Mouse (Mus musculus): ENCODE results near the gene E130114P18Rik.
A peak's percentile ranks its signal among the peaks of the same experiment; 100 is the strongest.

E130114P18Rik gene

GRCm38 (mm10) chr4:97777706-97778176, at the start of gene E130114P18Rik:
Gene E130114P18Rik, minus strand, starts transcription at chr4:97778078.
- DNase-seq (ENCODE audit: low spot score in 2 of 2) = peak in 1 of 2 experiments; percentile 28

DNA sequence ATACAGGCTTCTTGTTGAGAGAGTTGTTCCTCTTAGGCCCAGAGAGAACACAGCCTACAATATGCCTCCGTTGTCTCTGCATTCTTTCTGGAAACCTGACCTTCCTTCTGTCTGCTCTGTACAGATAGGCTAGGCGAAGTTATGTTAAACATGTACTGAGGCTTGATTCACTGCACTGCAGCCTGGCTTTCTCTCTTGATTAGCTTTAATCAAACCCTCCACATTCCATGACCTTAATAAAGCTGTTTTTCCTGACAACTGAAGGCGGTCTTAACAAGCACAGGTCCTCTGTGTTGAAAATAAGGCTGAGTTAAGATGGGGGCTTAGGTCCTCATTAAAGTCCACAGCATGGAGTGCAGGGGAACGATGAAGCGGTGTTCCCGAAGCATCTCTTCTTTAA, 49.2 kb upstream of the E130114P18Rik start:
- DNase-seq (ENCODE audit: low spot score in 2 of 2) = no peak

DNA sequence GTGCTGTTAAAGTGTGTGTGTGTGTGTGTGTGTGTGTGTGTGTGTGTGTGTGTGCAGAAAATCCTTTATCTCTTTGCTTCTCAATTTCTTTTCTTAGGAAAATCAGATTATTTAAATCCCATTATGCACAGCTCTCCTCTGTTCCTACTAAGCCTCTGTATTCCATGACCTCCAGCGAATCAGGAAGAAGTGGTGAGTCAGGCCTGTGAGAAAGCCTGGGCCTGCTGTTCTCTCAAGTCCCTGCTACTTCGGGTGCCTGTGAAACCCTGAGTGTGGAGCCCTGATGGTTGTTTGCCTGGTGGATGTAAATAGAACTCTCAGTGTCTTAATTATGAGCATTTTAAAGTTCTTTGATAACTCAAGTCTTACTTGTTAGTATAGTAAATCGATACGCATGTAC, 48.0 kb upstream of the E130114P18Rik start:
- DNase-seq (ENCODE audit: low spot score in 2 of 2) = no peak

DNA sequence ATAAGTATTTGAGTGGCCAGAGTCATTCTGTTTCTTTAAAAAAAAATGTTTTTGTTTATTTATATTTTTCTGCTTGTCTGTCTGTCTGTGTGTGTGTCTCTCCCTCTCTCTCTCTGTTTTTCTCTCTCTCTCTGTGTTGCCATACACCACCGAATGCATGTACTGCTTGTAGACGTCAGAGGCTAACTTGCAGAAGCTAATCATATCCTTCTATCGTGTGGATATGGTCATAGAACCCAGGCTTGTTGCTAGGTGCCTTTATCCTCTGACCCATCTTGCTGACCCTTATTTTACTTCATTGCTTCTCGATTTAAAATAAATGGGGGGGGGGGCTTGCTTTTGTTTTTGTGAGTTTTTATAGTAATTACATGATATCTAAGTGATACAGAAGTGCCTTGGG, 47.6 kb upstream of the E130114P18Rik start:
- no peak for DNase-seq (ENCODE audit: low spot score in 2 of 2)

DNA sequence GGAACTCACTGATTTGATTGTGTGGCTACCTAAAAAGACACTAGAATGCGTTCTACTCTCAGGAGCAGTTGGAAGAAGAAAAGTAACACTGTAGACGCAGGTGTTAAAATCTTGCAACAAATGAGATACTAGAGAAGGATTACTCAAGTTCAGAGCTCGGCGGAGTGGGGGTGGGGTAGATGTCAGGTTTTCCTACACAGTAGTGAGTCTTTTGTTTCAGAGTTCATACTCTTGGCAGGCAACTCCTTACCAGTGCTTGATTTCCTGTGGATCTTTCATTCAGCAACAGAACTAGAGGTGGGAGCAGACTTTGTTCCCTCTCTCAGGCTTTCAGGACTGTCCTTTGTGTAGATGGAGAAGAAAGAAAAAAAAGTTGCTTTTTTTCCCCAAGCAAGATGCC, 46.6 kb upstream of the E130114P18Rik start:
- no peak for DNase-seq (ENCODE audit: low spot score in 2 of 2)

DNA sequence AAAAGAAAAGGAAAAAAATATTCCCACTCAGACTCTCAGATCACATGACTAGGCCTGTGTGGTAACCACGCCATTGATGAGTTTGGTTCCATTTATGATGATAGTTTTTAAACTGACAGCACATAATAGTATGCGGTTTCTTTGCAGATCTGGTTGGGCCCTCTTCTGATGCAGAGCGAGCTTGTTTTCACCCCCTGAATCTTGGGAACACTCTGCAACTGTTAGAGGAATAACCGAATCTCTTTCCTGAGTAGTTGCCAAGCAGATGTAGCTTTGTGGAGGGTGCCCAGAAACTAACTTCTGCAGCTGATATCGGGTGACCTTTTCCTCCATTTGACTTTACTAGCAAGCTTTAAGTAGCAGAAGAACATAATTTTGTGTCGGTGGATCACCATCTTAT, 45.6 kb upstream of the E130114P18Rik start:
- no peak for DNase-seq (ENCODE audit: low spot score in 2 of 2)

- no peak for DNase-seq (ENCODE audit: low spot score in 2 of 2)
Observed at GRCm38 (mm10) chr4:97821556-97822251, 43.8 kb upstream of the E130114P18Rik start.

GRCm38 (mm10) chr4:97820474-97821259, 42.8 kb upstream of the E130114P18Rik start:
- no peak for DNase-seq (ENCODE audit: low spot score in 2 of 2)

GRCm38 (mm10) chr4:97819101-97819500, 41.2 kb upstream of the E130114P18Rik start:
- no peak for DNase-seq (ENCODE audit: low spot score in 2 of 2)

- DNase-seq (ENCODE audit: low spot score in 2 of 2) = no peak
Observed at GRCm38 (mm10) chr4:97818498-97818897, 40.6 kb upstream of the E130114P18Rik start.

DNA sequence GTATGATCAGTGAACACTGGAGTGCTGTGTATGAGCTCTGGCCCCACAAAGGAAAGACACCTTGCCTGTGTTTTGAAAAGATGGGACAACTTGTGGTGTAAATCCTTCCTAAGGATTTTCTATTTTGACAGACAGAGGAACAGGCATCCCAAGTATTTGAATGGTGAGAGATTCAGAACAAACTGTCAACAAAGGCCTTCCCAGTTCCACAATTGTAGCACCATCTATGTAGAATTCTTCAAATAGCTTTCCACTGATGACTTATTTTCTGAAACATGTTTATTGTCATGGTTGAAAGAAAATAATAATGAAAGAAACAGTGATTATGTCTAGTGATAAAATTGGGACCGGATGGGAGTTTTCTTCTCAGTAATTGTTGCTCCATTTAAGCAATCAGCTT, 39.9 kb upstream of the E130114P18Rik start:
- DNase-seq (ENCODE audit: low spot score in 2 of 2) = no peak

DNA sequence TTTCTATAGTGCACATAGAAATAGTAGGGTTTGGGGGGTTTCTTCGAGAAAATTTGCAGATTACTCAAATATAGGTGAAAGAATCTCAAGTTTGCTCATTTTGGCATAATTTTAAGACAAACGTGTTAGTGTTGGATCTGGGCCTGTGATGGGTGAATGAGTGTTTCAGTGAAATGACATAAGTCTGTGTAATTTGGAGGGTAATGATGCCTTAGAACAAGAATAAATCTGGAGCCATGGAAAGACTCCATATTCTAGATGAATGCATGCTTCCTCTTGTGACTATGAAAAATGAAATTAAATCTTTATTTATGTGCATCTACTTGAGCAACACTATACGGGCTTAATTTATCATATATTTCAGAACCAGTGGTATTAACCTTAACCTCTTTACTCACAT, 38.9 kb upstream of the E130114P18Rik start:
- DNase-seq (ENCODE audit: low spot score in 2 of 2) = no peak

GRCm38 (mm10) chr4:97816001-97816400, 38.1 kb upstream of the E130114P18Rik start:
- no peak for DNase-seq (ENCODE audit: low spot score in 2 of 2)

GRCm38 (mm10) chr4:97814515-97814914, 36.6 kb upstream of the E130114P18Rik start:
- DNase-seq (ENCODE audit: low spot score in 2 of 2) = no peak

DNA sequence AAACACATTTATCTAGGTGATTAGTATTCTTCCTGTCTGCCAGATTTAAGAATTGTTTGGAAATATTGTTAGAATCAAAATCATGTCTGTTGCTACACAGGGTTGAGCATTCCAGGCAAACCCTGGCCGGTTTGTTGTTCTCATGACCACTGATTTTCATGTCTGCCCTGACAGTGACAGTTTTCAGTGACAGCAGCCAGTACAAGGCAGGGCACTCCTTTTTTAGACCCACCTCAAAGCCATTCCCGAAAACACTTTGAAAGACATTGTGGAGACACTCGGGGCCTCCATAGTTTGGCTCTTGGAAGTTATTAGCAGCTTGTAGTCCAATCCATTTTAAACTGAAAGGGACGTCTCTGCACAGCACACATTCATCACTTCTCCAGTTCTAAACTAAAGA, 36.1 kb upstream of the E130114P18Rik start:
- DNase-seq (ENCODE audit: low spot score in 2 of 2) = no peak

DNA sequence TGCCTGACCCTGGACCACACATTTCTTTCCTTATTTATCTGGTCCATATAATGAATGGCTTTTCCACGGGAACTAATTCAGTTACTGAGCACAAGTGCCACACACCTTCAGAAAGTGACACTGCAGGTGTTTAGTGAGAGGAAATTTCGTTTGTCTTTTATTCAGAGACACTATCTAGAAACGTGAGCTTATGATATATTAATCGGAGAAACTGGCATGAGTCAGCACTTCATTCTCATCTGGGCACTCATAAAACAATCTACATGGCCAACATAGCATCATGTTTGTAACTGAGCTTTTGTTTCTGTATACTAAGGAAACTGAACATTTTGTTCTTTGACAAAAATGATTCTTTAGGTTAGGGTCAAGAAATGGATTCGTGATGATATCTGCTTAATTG, 35.2 kb upstream of the E130114P18Rik start:
- DNase-seq (ENCODE audit: low spot score in 2 of 2) = no peak

- DNase-seq (ENCODE audit: low spot score in 2 of 2) = no peak
Observed at GRCm38 (mm10) chr4:97810348-97810939, 32.6 kb upstream of the E130114P18Rik start.

- DNase-seq (ENCODE audit: low spot score in 2 of 2) = no peak
Observed at GRCm38 (mm10) chr4:97809582-97810295, 31.9 kb upstream of the E130114P18Rik start.

DNA sequence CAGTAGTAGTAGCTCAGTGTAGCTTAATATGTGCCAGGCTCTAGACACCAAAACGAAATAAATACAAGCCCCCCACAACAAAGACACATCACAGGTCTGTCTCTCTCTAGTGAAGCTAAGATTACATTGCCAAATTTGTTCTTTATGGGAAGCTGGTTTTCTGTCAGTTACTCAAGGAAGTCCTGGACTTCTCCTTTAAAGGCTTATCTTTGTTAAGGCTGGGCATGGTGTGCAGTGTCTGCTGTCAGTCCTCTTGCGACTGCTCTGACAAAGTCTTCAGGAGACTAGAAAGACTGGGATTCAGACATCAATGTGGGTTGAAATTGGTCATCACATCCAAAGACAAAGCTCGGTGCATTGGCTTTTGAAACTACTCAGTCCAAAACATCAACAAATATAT, 31.0 kb upstream of the E130114P18Rik start:
- no peak for DNase-seq (ENCODE audit: low spot score in 2 of 2)

GRCm38 (mm10) chr4:97806924-97807323, 29.0 kb upstream of the E130114P18Rik start:
- no peak for DNase-seq (ENCODE audit: low spot score in 2 of 2)

DNA sequence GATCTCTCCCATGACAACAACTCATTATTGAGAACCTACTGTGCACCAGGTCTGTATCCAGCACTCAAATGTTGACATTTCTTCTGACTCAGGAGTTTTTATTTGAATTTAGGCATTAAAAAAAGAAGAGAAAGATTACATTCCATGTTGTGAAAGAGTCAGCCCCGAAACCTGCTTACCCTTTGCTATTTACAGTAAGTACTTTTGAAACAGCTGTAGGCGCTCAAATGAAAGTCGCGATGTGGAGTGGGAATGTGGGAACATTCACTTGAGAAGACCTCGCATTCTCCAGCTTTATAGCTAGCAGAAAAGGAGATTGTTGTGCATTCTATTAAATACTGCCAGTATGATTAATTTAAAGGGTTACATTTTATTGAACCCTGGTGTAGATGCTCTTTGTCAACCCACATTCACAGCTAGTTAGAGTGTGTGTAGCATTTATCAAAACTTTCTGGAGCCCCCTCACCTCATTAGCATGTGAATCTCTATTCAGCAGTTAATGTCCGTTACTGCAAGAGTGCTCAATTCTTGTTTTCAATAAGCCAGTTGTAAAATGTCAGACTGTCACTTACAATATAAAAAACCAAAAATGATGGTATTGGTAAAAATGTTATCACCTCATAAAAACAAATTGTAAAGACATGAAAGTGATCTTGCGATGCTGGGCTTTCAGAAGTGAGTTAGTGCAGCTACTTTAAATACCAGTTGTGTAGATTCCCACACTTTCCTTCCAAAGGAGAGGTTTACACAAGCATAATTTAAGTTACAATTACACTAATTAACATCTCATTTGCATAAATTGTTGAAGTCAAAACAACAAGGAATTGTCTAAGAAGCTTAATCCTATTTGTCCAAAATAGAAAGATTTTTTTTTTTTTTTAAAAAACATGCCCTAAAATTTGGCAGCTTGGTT, 28.3 kb upstream of the E130114P18Rik start:
- DNase-seq (ENCODE audit: low spot score in 2 of 2) = no peak

Data from spleen, postnatal 14 days (tissue).